Mouse (Mus musculus): ENCODE results near the gene Syt7. TPM values are rescaled to one million over a fixed set of nuclear protein-coding genes. Genes with fewer than 3 reads are reported as not detected.
A peak's percentile ranks its signal among the peaks of the same experiment; 100 is the strongest.

Gene Syt7
- polyA plus RNA-seq, 1 experiment from 2014 or later, result 1.6 TPM

GRCm38 (mm10) chr19:10455437-10455806 lies 66.5 kb downstream of the Syt7 start:
- WGBS, result 74% methylated on average over 3 of the region's 3 CpGs
- Histone ChIP-seq H3K27ac (replicated peaks) (no peak overlapping the region), H3K27me3 (ENCODE audit: low read depth, poor library complexity, severe bottlenecking) (peaks cover 90% of the 10 kb centered on the region), H3K4me3 (no peak overlapping the region), H3K4me1 (peaks cover 75% of the 10 kb centered on the region), H3K9me3 (replicated peaks) (no peaks in the 10 kb centered on the region), H3K36me3 (no peaks in the 10 kb centered on the region)
- DNase-seq (ENCODE audit: low spot score), result no peak

GRCm38 (mm10) chr19:10456752-10457483 lies 68.0 kb downstream of the Syt7 start, which contains the start of gene Lrrc10b:
Gene Lrrc10b (minus strand): TSS chr19:10457473.
- Histone ChIP-seq H3K36me3 (no peaks in the 10 kb centered on the region), H3K4me3 (peak within 1 kb of the TSS; percentile 65), H3K27me3 (ENCODE audit: low read depth, poor library complexity, severe bottlenecking) (peaks cover 100% of the 10 kb centered on the region), H3K9me3 (replicated peaks) (no peaks in the 10 kb centered on the region), H3K4me1 (peaks cover 75% of the 10 kb centered on the region), H3K27ac (replicated peaks) (peak within 1 kb of the TSS; percentile 78)
- peak; percentile 83 for DNase-seq (ENCODE audit: low spot score)
- WGBS, result under 1% methylated on average over 96 of the region's 96 CpGs

GRCm38 (mm10) chr19:10457484-10457800 lies 68.6 kb downstream of the Syt7 start:
- Histone ChIP-seq H3K27ac (replicated peaks) (peak overlapping the region; percentile 78), H3K4me3 (peak overlapping the region; percentile 65), H3K4me1 (peaks cover 75% of the 10 kb centered on the region), H3K36me3 (no peaks in the 10 kb centered on the region), H3K9me3 (replicated peaks) (no peaks in the 10 kb centered on the region), H3K27me3 (ENCODE audit: low read depth, poor library complexity, severe bottlenecking) (peaks cover 100% of the 10 kb centered on the region)
- WGBS, result under 1% methylated on average over 34 of the region's 34 CpGs
- DNase-seq (ENCODE audit: low spot score), result peak; percentile 96

GRCm38 (mm10) chr19:10458096-10458495 lies 69.2 kb downstream of the Syt7 start:
- 27% methylated on average over 8 of the region's 8 CpGs for WGBS
- DNase-seq (ENCODE audit: low spot score), result no peak

GRCm38 (mm10) chr19:10459907-10460306 lies 71.0 kb downstream of the Syt7 start:
- Histone ChIP-seq H3K27ac (replicated peaks) (no peak overlapping the region), H3K36me3 (no peaks in the 10 kb centered on the region), H3K27me3 (ENCODE audit: low read depth, poor library complexity, severe bottlenecking) (peaks cover 92% of the 10 kb centered on the region), H3K4me3 (no peak overlapping the region), H3K4me1 (peaks cover 89% of the 10 kb centered on the region), H3K9me3 (replicated peaks) (no peaks in the 10 kb centered on the region)
- WGBS, result 41% methylated on average over 11 of the region's 11 CpGs
- no peak for DNase-seq (ENCODE audit: low spot score)

More at GRCm38 (mm10) chr19:10458096-10458495, 69.2 kb downstream of the Syt7 start:
- Histone ChIP-seq H3K9me3 (replicated peaks) (no peaks in the 10 kb centered on the region), H3K4me1 (peaks cover 79% of the 10 kb centered on the region), H3K36me3 (no peaks in the 10 kb centered on the region), H3K27ac (replicated peaks) (no peak overlapping the region), H3K4me3 (peak overlapping the region; percentile 65), H3K27me3 (ENCODE audit: low read depth, poor library complexity, severe bottlenecking) (peaks cover 100% of the 10 kb centered on the region)

GRCm38 (mm10) chr19:10461584-10461983 lies 72.7 kb downstream of the Syt7 start:
- Histone ChIP-seq H3K4me1 (peaks cover 77% of the 10 kb centered on the region), H3K4me3 (no peak overlapping the region), H3K36me3 (no peaks in the 10 kb centered on the region), H3K27me3 (ENCODE audit: low read depth, poor library complexity, severe bottlenecking) (peaks cover 83% of the 10 kb centered on the region), H3K9me3 (replicated peaks) (no peaks in the 10 kb centered on the region), H3K27ac (replicated peaks) (no peak overlapping the region)
- 51% methylated on average over 7 of the region's 7 CpGs for WGBS
- no peak for DNase-seq (ENCODE audit: low spot score)

GRCm38 (mm10) chr19:10464427-10464826 lies 75.5 kb downstream of the Syt7 start:
- Histone ChIP-seq H3K4me1 (peaks cover 57% of the 10 kb centered on the region), H3K27me3 (ENCODE audit: low read depth, poor library complexity, severe bottlenecking) (peaks cover 58% of the 10 kb centered on the region), H3K9me3 (replicated peaks) (no peaks in the 10 kb centered on the region), H3K4me3 (no peak overlapping the region), H3K27ac (replicated peaks) (peak overlapping the region; percentile 71), H3K36me3 (no peaks in the 10 kb centered on the region)
- 3% methylated on average over 4 of the region's 4 CpGs for WGBS
- no peak for DNase-seq (ENCODE audit: low spot score)

- Histone ChIP-seq H3K27me3 (ENCODE audit: low read depth, poor library complexity, severe bottlenecking) (peaks cover 14% of the 10 kb centered on the region), H3K27ac (replicated peaks) (peak overlapping the region; percentile 38; the same call in 1 of the 2 replicates), H3K9me3 (replicated peaks) (no peaks in the 10 kb centered on the region), H3K36me3 (no peaks in the 10 kb centered on the region), H3K4me1 (peaks cover 27% of the 10 kb centered on the region), H3K4me3 (no peak overlapping the region)
- WGBS, result 71% methylated on average over 8 of the region's 8 CpGs
- no peak for DNase-seq (ENCODE audit: low spot score)
Observed at GRCm38 (mm10) chr19:10469171-10469658, 80.3 kb downstream of the Syt7 start.

GRCm38 (mm10) chr19:10472958-10473357 lies 84.1 kb downstream of the Syt7 start:
- Histone ChIP-seq H3K9me3 (replicated peaks) (no peaks in the 10 kb centered on the region), H3K36me3 (no peaks in the 10 kb centered on the region), H3K4me1 (peaks cover 22% of the 10 kb centered on the region), H3K4me3 (no peak overlapping the region), H3K27me3 (ENCODE audit: low read depth, poor library complexity, severe bottlenecking) (peaks cover 32% of the 10 kb centered on the region), H3K27ac (replicated peaks) (no peak overlapping the region)
- no peak for DNase-seq (ENCODE audit: low spot score)
- WGBS, result 81% methylated on average over 3 of the region's 3 CpGs

- 19% methylated on average over 6 of the region's 6 CpGs for WGBS
- H3K27me3 ChIP-seq (ENCODE audit: low read depth, poor library complexity, severe bottlenecking), result peaks cover 35% of the 10 kb centered on the region
- H3K9me3 ChIP-seq (replicated peaks), result no peaks in the 10 kb centered on the region
- H3K4me1 ChIP-seq, result peaks cover 22% of the 10 kb centered on the region
- no peak overlapping the region for H3K4me3 ChIP-seq
- no peak for DNase-seq (ENCODE audit: low spot score)
- H3K27ac ChIP-seq (replicated peaks), result no peak overlapping the region
- no peaks in the 10 kb centered on the region for H3K36me3 ChIP-seq
Observed at GRCm38 (mm10) chr19:10473779-10474178, 84.9 kb downstream of the Syt7 start.

- peaks cover 21% of the 10 kb centered on the region for H3K4me1 ChIP-seq
- DNase-seq (ENCODE audit: low spot score), result no peak
- WGBS, result 68% methylated on average over 4 of the region's 4 CpGs
- no peaks in the 10 kb centered on the region for H3K9me3 ChIP-seq (replicated peaks)
- H3K4me3 ChIP-seq, result no peak overlapping the region
- no peak overlapping the region for H3K27ac ChIP-seq (replicated peaks)
- H3K27me3 ChIP-seq (ENCODE audit: low read depth, poor library complexity, severe bottlenecking), result peaks cover 39% of the 10 kb centered on the region
- H3K36me3 ChIP-seq, result no peaks in the 10 kb centered on the region
Observed at GRCm38 (mm10) chr19:10479541-10479940, 90.7 kb downstream of the Syt7 start.

- DNase-seq (ENCODE audit: low spot score), result peak; percentile 83
- Histone ChIP-seq H3K4me3 (no peak within 1 kb of the TSS), H3K27me3 (ENCODE audit: low read depth, poor library complexity, severe bottlenecking) (peaks cover 37% of the 10 kb centered on the region), H3K27ac (replicated peaks) (no peak within 1 kb of the TSS; the same call in 1 of the 2 replicates), H3K36me3 (no peaks in the 10 kb centered on the region), H3K9me3 (replicated peaks) (no peaks in the 10 kb centered on the region), H3K4me1 (peaks cover 24% of the 10 kb centered on the region)
- WGBS, result 28% methylated on average over 6 of the region's 6 CpGs
Observed at GRCm38 (mm10) chr19:10482703-10483102, 93.8 kb downstream of the Syt7 start, which contains the start of gene Ppp1r32. Gene Ppp1r32 (minus strand): TSS chr19:10482928.

GRCm38 (mm10) chr19:10486264-10486738 lies 97.4 kb downstream of the Syt7 start:
- Histone ChIP-seq H3K9me3 (replicated peaks) (no peaks in the 10 kb centered on the region), H3K36me3 (no peaks in the 10 kb centered on the region), H3K4me3 (no peak overlapping the region), H3K4me1 (peaks cover 24% of the 10 kb centered on the region), H3K27me3 (ENCODE audit: low read depth, poor library complexity, severe bottlenecking) (peaks cover 29% of the 10 kb centered on the region), H3K27ac (replicated peaks) (no peak overlapping the region)
- WGBS, result 26% methylated on average over 9 of the region's 9 CpGs
- peak; percentile 65 for DNase-seq (ENCODE audit: low spot score)
